Mouse (Mus musculus) adrenal gland, adult (tissue): ENCODE data around the gene Tbl1xr1.

ENCODE experiments used
- DNase-seq, 2 experiments: peaks; one replicate each; pipeline ENCODE4 v3.0.0; 2022 to 2023; ENCODE audit warnings: low spot score in 1 of 2; ENCODE audit not compliant: inconsistent age in 2 of 2

Gene Tbl1xr1

GRCm38 (mm10) chr3:22194185-22194856 is 117.9 kb downstream of the Tbl1xr1 start:
- DNase-seq, result no peak

- DNase-seq, result no peak
Observed at GRCm38 (mm10) chr3:22198802-22199201, 122.3 kb downstream of the Tbl1xr1 start.

DNA sequence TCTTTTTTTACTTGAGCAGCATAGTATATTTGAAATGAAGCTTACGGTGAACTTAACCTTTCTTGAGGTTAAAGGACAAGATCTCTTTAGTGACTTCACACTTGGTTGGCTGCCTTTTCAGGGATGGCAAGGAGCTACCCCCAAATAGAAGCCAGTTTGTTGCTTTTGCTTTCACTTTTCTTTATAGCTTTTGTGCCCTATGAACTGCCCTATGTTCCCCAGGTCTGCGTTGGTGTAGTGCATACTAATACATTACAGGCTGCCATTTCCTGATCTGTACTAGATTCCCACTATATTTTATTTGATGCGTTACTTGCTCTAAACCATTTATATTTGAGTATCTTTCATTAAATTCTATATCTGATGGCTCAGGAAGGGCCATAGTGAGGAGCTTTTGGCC is 127.7 kb downstream of the Tbl1xr1 start:
- DNase-seq, result no peak

DNA sequence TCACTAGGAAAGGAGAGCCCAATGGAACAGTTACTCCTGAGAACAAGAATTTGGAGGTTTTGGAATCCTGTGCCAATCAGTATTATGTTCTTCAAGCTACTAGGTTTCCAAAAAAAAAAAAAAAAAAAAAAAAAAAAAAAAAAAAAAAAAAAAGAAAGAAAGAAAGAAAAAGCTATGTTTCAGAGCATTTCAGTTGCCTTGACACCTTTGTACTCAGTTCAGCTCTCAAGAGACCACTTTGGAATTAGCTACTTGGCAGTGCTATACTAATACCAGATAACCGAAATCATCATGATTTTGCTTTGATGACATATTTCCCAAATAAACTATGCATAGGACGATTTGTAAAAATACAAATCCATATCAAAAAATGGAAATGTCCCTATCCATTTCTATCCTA is 145.1 kb downstream of the Tbl1xr1 start:
- DNase-seq, result no peak

GRCm38 (mm10) chr3:22222351-22222750 is 145.9 kb downstream of the Tbl1xr1 start:
- DNase-seq, result no peak

DNA sequence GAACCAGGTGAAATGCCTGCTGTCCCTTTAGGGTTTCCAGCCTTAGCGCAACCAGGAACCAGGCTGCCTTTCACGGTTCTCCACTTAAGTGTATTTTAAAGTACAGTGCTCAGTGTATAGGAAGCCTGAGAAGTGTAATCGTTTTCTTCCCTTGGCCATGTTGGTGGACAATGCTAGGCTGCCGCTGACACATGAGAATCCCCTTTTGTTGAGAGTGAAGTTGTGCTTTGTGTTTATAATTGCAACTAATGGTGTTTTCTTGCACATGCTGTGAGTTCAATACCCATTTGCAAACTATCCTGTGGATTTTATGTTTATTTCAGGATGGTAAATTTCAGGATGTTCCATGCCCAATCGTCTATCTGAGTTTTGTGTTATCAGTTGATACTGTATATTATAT is 146.6 kb downstream of the Tbl1xr1 start:
- no peak for DNase-seq

DNA sequence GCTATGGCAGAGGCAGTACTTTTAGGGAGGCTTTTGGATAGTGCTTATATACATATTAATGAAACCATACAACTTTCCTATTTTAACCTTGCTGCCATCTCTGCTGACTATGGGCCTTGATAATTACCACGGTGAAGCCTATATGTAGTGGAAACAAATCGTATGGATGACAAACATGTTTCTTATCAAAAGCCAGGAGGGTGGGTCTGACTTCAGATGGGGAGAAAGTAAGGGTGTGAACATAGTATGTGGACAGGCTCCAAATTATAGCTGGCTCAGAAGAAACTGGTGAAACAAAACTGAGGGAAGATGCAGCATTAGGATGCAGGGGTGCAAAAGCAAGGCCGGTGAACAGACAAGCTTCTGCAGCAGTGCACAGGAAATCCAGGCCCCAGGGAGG is 151.6 kb downstream of the Tbl1xr1 start:
- no peak for DNase-seq

- no peak for DNase-seq
Observed at GRCm38 (mm10) chr3:22230635-22231034, 154.2 kb downstream of the Tbl1xr1 start.

- DNase-seq, result no peak
Observed at GRCm38 (mm10) chr3:22238106-22238900, 161.9 kb downstream of the Tbl1xr1 start.
